Mouse (Mus musculus): ENCODE measurements around the gene Olfr1132. TPM values are rescaled to one million over a fixed set of nuclear protein-coding genes. Genes with fewer than 3 reads are reported as not detected.
"Not testable (repeated sequence)": the region's sequence is repeated elsewhere in the genome, so short reads cannot be mapped to it uniquely, and the experiment has no call there.

Gene Olfr1132
- total RNA-seq (2021), result not detected
- long read RNA-seq, experiment 1, result 0 reads
- long read RNA-seq, experiment 2, result 0 reads

GRCm38 (mm10) chr2:87637435-87637834 is at the start of gene Olfr1132:
Gene Olfr1132, minus strand, starts transcription at chr2:87637535.
- intact Hi-C loops (cut with DNase I; ENCODE audit: low total_unique reads), result no loop called here
- no peak for DNase-seq

- intact Hi-C loops (cut with DNase I; ENCODE audit: low total_unique reads), result no loop called here
- DNase-seq, result no peak
These were observed 36.2 kb upstream of the Olfr1132 start, which contains the start of gene Olfr1135 for GRCm38 (mm10) chr2:87673564-87673963. Gene Olfr1135, minus strand, starts transcription at chr2:87673664.

- intact Hi-C loops (cut with DNase I; ENCODE audit: low total_unique reads), result no loop called here
- DNase-seq, result no peak
These were observed 21.0 kb upstream of the Olfr1132 start, which contains the start of gene Olfr1134 for GRCm38 (mm10) chr2:87658360-87658759. Gene Olfr1134, minus strand, starts transcription at chr2:87658460.

GRCm38 (mm10) chr2:87647274-87647673 is 9.9 kb upstream of the Olfr1132 start, which contains the start of gene Olfr1133:
Gene Olfr1133, minus strand, starts transcription at chr2:87647374.
- no peak for DNase-seq

GRCm38 (mm10) chr2:87642441-87642840 is 5.1 kb upstream of the Olfr1132 start:
- intact Hi-C loops (cut with DNase I; ENCODE audit: low total_unique reads), result no loop called here
- no peak for DNase-seq

More at GRCm38 (mm10) chr2:87647274-87647673, 9.9 kb upstream of the Olfr1132 start, which contains the start of gene Olfr1133:
- intact Hi-C loops (cut with DNase I; ENCODE audit: low total_unique reads), result no loop called here

GRCm38 (mm10) chr2:87626804-87627203 is 10.5 kb downstream of the Olfr1132 start, which contains the start of gene Olfr1131:
Gene Olfr1131, plus strand, starts transcription at chr2:87627104.
- no peak for DNase-seq
- intact Hi-C loops (cut with DNase I; ENCODE audit: low total_unique reads), result no loop called here

GRCm38 (mm10) chr2:87605912-87606311 is 31.4 kb downstream of the Olfr1132 start, which contains the start of gene Olfr1130:
Gene Olfr1130, plus strand, starts transcription at chr2:87606212.
- intact Hi-C loops (cut with DNase I; ENCODE audit: low total_unique reads); DNase-seq: not testable (repeated sequence)

Other genes starting within 250 kb of the Olfr1132 start
- gene Olfr1123, start 220.9 kb downstream of the Olfr1132 start, total RNA-seq (2021), result not detected
- not detected for gene Olfr1124, start 207.3 kb downstream of the Olfr1132 start, total RNA-seq (2021)
- gene Olfr1126, start 183.6 kb downstream of the Olfr1132 start, total RNA-seq (2021), result not detected
- gene Pramel7, start 140.4 kb downstream of the Olfr1132 start, total RNA-seq (2021), result not detected
- not detected for gene Pramel6, start 131.0 kb downstream of the Olfr1132 start, total RNA-seq (2021)
- gene Olfr153, start 105.7 kb downstream of the Olfr1132 start, total RNA-seq (2021), result not detected
- not detected for gene Olfr1128, start 92.0 kb downstream of the Olfr1132 start, total RNA-seq (2021)
- not detected for gene Olfr1129, start 63.6 kb downstream of the Olfr1132 start, total RNA-seq (2021)
- gene Olfr1130, start 31.3 kb downstream of the Olfr1132 start, total RNA-seq (2021), result not detected
- not detected for gene Olfr1131, start 10.4 kb downstream of the Olfr1132 start, total RNA-seq (2021)
- not detected for gene Olfr1133, start 9.8 kb upstream of the Olfr1132 start, total RNA-seq (2021)
- gene Olfr1134, start 20.9 kb upstream of the Olfr1132 start, total RNA-seq (2021), result not detected
- not detected for gene Olfr1135, start 36.1 kb upstream of the Olfr1132 start, total RNA-seq (2021)
- not detected for gene Olfr1136, start 56.4 kb upstream of the Olfr1132 start, total RNA-seq (2021)
- not detected for gene Olfr1137, start 75.6 kb upstream of the Olfr1132 start, total RNA-seq (2021)
- gene Olfr1138, start 102.4 kb upstream of the Olfr1132 start, total RNA-seq (2021), result not detected
- not detected for gene Olfr1140, start 106.2 kb upstream of the Olfr1132 start, total RNA-seq (2021)
- not detected for gene Olfr1141, start 116.5 kb upstream of the Olfr1132 start, total RNA-seq (2021)
- not detected for gene Olfr152, start 141.9 kb upstream of the Olfr1132 start, total RNA-seq (2021)
- gene Olfr1143, start 163.1 kb upstream of the Olfr1132 start, total RNA-seq (2021), result not detected
- not detected for gene Olfr1145, start 172.3 kb upstream of the Olfr1132 start, total RNA-seq (2021)
- not detected for gene Olfr1148, start 193.0 kb upstream of the Olfr1132 start, total RNA-seq (2021)
- not detected for gene Olfr1150-ps1, start 206.5 kb upstream of the Olfr1132 start, total RNA-seq (2021)
- not detected for gene Olfr1151, start 218.3 kb upstream of the Olfr1132 start, total RNA-seq (2021)
- not detected for gene Olfr1152, start 229.0 kb upstream of the Olfr1132 start, total RNA-seq (2021)